Mouse (Mus musculus) cortical plate, adult 2 months (tissue): ENCODE measurements around the gene Spata31d1a. TPM values are rescaled to one million over a fixed set of nuclear protein-coding genes. Genes with fewer than 3 reads are reported as not detected.
A peak's percentile ranks its signal among the peaks of the same experiment; 100 is the strongest.
"Not testable (repeated sequence)": the region's sequence is repeated elsewhere in the genome, so short reads cannot be mapped to it uniquely, and the experiment has no call there.

ENCODE experiments used
- H3K27ac ChIP-seq: fragments of 200-500 bp; 2 replicates; pipeline ENCODE4 v1.5.1; 2012; ENCODE audit warnings: low read length, control low read depth, inconsistent platforms; ENCODE audit not compliant: insufficient read depth
- H3K4me1 ChIP-seq: fragments of 200-500 bp; 2 replicates; pipeline ENCODE4 v1.6.1; 2011; ENCODE audit warnings: low read length; ENCODE audit not compliant: control insufficient read depth, insufficient read depth
- H3K4me3 ChIP-seq: fragments of 200-500 bp; 2 replicates; pipeline ENCODE4 v1.5.1; 2011; ENCODE audit warnings: mild to moderate bottlenecking, low read length, control low read depth; ENCODE audit not compliant: insufficient read depth
- CTCF ChIP-seq: fragments of 200-500 bp; IDR thresholded peaks from 2 replicates; pipeline ENCODE4 v1.5.1; 2011; ENCODE audit warnings: mild to moderate bottlenecking, control low read depth, low read length; ENCODE audit not compliant: insufficient read depth; ENCODE audit errors: extremely low read depth
- POLR2A ChIP-seq: fragments of 200-500 bp; IDR thresholded peaks from 2 replicates; pipeline ENCODE4 v1.6.1; 2011; ENCODE audit warnings: mild to moderate bottlenecking, low read length, control low read depth; ENCODE audit not compliant: insufficient read depth; ENCODE audit errors: extremely low read depth
- polyA plus RNA-seq: library from polyadenylated mRNA; depleted of rRNA; stranded (reverse); fragments of >200 nt; gene quantifications from 2 replicates; pipeline ENCODE4 v1.2.3, GENCODE M21; 2012

Gene Spata31d1a
- polyA plus RNA-seq, 1 experiment: 0.10 TPM

DNA sequence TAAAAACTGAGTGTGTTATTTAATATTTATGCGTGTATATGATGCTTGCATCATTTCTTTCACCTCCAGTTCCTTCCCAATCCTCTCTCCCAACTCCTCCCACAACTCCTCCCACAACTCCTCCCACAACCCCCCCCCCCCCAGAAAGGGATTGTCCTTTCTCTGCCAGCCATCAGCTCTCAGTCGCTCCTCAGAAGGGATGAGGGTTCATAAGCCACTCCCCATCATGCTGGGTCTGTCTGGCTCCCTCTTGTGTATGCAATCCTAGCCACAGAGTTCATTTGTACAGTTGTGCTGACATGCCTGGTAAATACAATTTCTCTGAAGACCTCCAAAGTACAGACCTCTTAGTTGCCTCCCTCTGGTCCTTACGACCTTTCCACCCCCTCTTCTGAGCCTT is 25.1 kb upstream of the Spata31d1a start:
- Histone ChIP-seq H3K4me1 (no peaks in the 10 kb centered on the region), H3K4me3 (no peak overlapping the region), H3K27ac (no peak overlapping the region)
- TF ChIP-seq CTCF (no peak), POLR2A (no peak)

DNA sequence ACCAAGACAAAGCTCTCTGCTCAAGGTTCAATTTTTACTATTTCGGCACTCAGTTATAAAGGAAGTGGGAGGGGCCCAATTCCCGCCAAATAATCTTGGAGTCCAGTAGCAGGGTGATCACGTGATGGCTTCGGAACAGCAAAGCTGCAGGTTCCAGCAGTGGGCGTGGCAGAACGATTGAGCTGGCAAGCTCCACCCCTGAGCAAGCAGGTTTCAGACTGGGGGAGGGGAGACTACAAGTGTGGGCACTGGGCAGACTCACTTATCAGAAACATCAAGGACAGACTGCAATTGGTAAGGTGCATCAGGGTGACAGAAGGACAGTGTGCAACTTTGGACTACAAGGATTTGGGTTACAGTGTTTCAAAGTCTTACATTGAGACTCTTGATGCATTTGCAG is 24.2 kb upstream of the Spata31d1a start:
- not testable (repeated sequence) for H3K27ac ChIP-seq, H3K4me3 ChIP-seq, H3K4me1 ChIP-seq

DNA sequence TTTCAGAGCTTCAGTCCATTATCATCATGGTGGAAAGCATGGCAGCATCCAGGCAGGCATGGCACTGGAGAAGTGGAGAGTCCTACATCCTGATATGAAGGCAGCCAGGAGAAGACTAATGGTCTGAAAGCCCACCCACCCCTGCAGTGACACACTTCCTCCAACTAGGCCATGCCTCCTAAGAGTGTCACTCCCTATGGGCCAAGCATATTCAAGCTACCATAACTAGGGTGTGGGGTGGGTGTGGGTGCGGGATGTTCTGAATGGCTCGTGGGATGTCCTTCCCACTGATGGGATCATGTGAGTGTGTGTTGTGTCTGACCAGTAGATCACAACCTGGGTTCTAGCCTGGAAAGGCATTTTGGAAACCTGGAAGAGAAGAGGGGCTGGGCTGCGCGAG is 23.8 kb upstream of the Spata31d1a start:
- H3K4me1 ChIP-seq: no peaks in the 10 kb centered on the region
- no peak overlapping the region for H3K27ac ChIP-seq
- TF ChIP-seq POLR2A (no peak), CTCF (no peak)
- no peak overlapping the region for H3K4me3 ChIP-seq

DNA sequence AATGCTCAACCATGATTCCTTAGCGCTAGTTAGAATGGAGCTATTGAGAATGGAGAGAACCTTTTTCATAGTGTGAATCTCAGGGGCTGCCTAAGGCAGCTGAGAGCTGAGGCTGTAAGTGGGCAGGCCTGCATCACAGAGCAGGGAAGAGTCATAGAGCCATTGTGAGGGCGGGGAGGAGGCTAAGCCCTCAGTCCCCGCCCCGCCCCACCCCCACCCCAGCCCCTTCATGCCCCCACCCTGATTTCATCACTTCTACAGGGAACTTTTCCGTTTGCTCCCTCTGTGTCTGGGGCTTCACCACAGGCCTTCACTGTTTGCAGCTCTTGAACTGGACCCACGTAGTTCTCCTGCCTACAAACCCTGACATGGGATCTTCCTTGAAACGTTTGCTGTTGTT is 21.5 kb upstream of the Spata31d1a start, which contains the start of gene Spata31d1d:
Spata31d1d (minus strand) TSS at position 101 of the 400 bp plus-strand sequence.
- H3K27ac ChIP-seq: no peak within 1 kb of the TSS
- TF ChIP-seq POLR2A: no peak
- no peaks in the 10 kb centered on the region for H3K4me1 ChIP-seq
- no peak within 1 kb of the TSS for H3K4me3 ChIP-seq

DNA sequence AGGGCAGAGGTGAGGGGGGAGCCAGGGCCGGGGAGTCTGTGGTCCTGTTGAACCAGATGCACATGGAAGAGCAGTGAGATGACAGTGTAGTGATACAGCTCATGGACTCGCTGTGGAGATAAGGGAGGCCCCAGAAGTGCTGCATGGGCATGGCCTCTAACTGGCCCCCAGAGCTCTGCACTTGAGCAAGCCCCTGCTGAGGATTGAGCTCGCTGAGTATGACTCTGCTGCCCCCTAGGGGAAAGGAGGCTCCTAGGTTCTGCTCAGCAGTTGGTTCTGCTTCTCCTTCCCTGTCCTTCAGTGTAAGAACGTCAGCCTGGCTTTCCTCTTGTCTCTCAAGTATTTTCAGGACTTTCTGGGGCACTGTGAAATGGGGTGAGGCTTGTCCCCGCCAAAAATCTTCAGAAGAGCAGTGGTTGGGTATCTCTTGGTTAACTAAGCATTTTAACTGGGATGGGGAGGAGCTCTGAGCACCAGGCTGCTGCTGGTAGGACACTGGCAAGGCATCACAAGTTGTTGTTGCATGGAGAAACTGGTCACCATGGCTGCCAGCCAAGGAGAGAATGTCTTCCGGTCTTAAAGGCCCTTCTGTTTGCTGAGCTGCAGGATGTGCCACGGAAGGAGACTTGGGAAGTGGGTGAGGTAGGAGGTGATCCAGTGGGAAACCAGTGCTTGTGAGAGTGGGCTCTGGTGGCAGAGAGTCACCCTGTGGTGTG is 18.4 kb upstream of the Spata31d1a start:
- no peak overlapping the region for H3K27ac ChIP-seq
- TF ChIP-seq CTCF (peak; percentile 96), POLR2A (no peak)
- H3K4me3 ChIP-seq: no peak overlapping the region
- no peaks in the 10 kb centered on the region for H3K4me1 ChIP-seq

- TF ChIP-seq CTCF: no peak
- TF ChIP-seq POLR2A: no peak
- H3K27ac ChIP-seq: no peak overlapping the region
- no peaks in the 10 kb centered on the region for H3K4me1 ChIP-seq
- no peak overlapping the region for H3K4me3 ChIP-seq
Measured at GRCm38 (mm10) chr13:59726139-59726867, 16.2 kb upstream of the Spata31d1a start.

DNA sequence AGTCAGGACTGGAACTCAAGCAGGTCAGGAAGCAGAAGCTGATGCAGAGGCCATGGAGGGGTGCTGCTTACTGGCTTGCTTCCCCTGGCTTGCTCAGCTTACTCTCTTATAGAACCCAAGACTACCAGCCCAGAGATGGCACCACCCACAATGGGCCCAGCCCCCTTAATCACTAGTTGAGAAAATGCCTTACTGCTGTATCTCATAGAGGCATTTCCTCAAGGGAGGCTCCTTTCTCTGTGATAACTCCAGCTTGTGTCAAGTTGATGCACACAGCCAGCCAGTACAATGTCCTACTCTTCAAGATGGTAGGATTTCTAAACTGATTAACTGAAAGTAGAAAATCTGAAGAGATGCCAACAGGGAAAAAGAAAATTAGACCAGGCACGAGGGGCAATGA is 12.0 kb upstream of the Spata31d1a start:
- not testable (repeated sequence) for H3K27ac ChIP-seq, H3K4me3 ChIP-seq, H3K4me1 ChIP-seq

DNA sequence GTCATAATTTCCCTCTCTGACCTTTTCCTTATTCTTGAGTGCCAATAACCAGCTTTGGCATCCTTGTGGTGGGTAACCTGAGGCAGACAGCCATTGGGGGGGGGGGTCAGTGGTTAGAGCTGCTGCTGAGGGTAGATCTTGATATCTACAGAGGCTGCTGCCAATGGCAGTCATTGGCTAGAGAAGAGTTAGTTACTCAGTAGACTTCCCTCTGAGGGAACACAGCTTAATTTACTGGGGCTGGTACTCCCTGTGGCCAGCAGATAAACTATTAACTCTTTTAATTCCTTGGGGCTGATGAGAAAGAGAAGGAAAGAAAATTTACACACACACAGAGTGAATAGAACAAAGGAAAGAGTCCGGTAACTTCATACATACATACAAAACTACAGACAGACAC is 9.3 kb upstream of the Spata31d1a start:
- Histone ChIP-seq H3K4me3 (no peak overlapping the region), H3K4me1 (no peaks in the 10 kb centered on the region), H3K27ac (peak overlapping the region; percentile 29; the same call in 1 of the 2 replicates)
- TF ChIP-seq CTCF (no peak), POLR2A (no peak)

DNA sequence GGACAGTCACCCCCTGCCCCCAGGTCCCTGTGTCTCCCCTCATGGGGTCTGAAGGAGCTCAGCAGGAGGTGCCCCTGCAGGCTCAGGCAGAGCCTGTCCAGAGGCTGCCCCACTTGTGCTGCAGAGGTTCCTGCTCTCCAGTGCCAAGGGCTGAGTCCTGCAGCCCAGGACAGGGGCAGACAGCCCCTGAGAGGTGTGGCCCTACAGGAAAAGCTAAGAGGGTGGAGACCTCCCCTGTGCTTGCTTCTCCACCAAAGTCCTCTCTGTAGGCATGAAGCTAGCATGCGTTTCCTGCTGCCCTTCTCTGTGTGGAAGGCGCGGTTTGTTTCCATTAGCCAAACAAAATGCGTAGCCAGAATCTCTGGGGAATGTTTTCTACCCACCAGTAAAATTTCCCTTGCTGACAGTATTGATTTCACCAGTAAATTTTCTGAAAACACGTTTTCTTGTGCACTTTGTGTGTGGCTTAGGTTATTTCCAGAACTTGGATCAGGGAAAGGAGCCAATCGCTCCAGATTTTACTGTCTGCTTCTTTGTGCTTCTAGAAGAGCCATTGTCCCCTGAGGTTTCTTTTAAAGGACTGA is 8.8 kb upstream of the Spata31d1a start:
- not testable (repeated sequence) for H3K4me1 ChIP-seq, H3K4me3 ChIP-seq
- H3K27ac ChIP-seq: peak overlapping the region; percentile 29; the same call in 1 of the 2 replicates

- TF ChIP-seq CTCF: no peak
- no peak for TF ChIP-seq POLR2A
- H3K4me1 ChIP-seq: no peaks in the 10 kb centered on the region
Measured at GRCm38 (mm10) chr13:59713710-59714109, 3.6 kb upstream of the Spata31d1a start.

GRCm38 (mm10) chr13:59711984-59712383 is 1.9 kb upstream of the Spata31d1a start, which contains the start of gene Spata31d1b:
Spata31d1b (plus strand) TSS chr13:59712284.
- H3K27ac ChIP-seq, H3K4me3 ChIP-seq, H3K4me1 ChIP-seq: not testable (repeated sequence)

More at GRCm38 (mm10) chr13:59713710-59714109, 3.6 kb upstream of the Spata31d1a start:
- Histone ChIP-seq H3K4me3 (no peak overlapping the region), H3K27ac (no peak overlapping the region)
